Mouse (Mus musculus) E14TG2a.4 (cell line): ENCODE measurements around the gene Prr5l.

Experiments
- CTCF ChIP-seq: conservative IDR thresholded peaks from 2 replicates; pipeline ENCODE4 v1.5.1; 2014; ENCODE audit warnings: low read length
- NANOG ChIP-seq: IDR thresholded peaks from 2 replicates; pipeline ENCODE4 v1.6.1; 2014; ENCODE audit warnings: borderline replicate concordance, low read length, mixed read lengths
- POU5F1 ChIP-seq: IDR thresholded peaks from 2 replicates; pipeline ENCODE4 v1.6.1; 2014; ENCODE audit warnings: low read length, borderline replicate concordance

DNA sequence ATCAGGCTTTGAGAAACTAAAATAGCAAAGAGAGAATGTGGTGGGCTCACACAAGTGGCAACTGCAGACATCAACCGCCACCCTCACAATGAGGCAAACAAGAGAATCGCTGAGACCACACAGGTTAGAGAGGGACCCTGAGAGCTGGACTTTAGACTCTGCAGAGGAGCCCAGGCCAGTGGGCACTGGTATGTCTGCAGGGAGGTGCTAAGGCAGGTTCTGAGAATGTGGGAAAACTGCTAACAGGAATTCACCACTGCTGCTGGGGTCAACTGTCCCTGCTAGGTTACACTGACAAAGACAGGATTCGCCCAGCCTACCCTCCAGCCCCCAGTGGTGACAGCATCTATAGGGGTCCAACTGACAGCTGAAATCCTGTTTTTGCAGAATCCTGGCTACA is 171.2 kb downstream of the Prr5l start:
- TF ChIP-seq CTCF, result no peak
- no peak for TF ChIP-seq POU5F1
- no peak for TF ChIP-seq NANOG
